Mouse (Mus musculus): ENCODE data around the gene Nmnat3. TPM values are rescaled to one million over a fixed set of nuclear protein-coding genes. Genes with fewer than 3 reads are reported as not detected.

The Nmnat3 gene
- polyA plus RNA-seq, 1 experiment from 2014 or later: 24.5 TPM

DNA sequence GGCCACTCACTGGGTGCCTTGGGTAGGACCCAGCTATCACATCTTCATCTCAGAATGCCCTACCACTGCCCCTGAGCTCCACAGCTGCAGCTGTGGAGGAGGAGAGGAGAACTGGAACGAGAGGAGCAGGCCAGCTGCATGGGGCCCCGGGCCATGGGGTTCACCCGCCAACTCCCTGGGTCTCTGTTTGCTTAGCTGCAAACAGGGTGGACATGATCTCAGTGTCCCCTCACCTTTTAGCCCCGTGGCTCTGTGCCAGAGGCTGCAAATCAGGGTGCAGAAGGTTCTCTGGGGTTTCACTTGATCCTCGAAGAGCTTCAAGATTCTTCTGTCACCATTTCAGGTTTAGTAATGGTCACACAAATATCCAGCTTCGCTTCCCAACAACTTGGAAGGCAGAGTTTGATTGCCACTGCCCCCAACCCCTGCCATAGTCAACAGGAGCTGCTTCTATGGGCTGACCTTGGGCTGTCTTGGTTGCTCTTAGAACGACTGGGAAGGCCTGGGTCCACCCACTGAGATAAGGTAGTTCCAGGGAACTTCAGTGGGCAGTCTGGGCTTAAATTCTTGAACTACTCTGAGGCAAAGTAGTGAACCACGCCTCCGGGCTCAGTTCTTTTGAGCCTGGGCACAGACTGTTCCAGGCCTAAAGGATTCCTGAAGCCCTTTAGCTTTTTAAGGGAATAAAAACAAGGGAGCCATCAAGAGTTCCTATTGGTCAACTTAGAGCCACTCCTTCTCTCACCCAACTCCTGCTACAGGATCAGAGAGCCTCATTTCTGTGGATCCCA, 158.3 kb downstream of the Nmnat3 start:
- no peak overlapping the region for H3K9ac ChIP-seq (ENCODE audit: low read depth, low read length)
- 50% methylated on average over 9 of the region's 9 CpGs for WGBS (ENCODE audit: insufficient replicate concordance)
- H3K27me3 ChIP-seq (ENCODE audit: control insufficient read depth, insufficient read depth, low read depth, low read length): no peaks in the 10 kb centered on the region
- H3K4me3 ChIP-seq (ENCODE audit: low read depth, low read length): no peak overlapping the region
- no peaks in the 10 kb centered on the region; the same call in 1 of the 2 replicates for H3K36me3 ChIP-seq (ENCODE audit: control insufficient read depth, insufficient read depth)
- no peak overlapping the region for H3K4me2 ChIP-seq (ENCODE audit: low read depth, low read length)
- H3K4me1 ChIP-seq (ENCODE audit: control insufficient read depth, low read depth, low read length): no peaks in the 10 kb centered on the region; the same call in none of the 2 replicates
- no peaks in the 10 kb centered on the region for H3K9me3 ChIP-seq (replicated peaks; ENCODE audit: control insufficient read depth, low read length)
- H3K27ac ChIP-seq (ENCODE audit: low read length): no peak overlapping the region
- ATAC-seq (ENCODE audit: low read depth): peak; percentile 76

DNA sequence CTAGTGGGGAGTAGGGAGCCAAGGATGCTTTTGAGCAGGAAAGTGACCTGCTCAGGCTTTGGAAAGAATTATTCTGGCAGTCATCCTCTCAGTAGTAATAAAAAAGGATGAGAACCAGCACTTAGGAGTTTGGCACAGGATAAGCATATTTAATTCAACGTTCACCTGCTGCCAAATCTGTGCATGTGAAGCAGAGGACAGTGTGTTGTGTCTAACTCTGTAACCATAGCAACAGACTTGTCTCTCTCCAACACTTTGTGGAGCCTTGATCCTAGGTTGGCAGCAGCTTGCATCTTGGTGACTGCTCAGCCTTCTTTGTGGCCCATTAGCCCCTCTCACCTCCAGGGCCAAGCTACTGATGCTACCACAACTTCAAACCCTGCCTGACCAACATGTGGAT, 163.7 kb downstream of the Nmnat3 start:
- Histone ChIP-seq H3K4me2 (ENCODE audit: low read depth, low read length) (no peak overlapping the region), H3K4me3 (ENCODE audit: low read depth, low read length) (no peak overlapping the region), H3K36me3 (ENCODE audit: control insufficient read depth, insufficient read depth) (no peaks in the 10 kb centered on the region), H3K27ac (ENCODE audit: low read length) (no peak overlapping the region), H3K4me1 (ENCODE audit: control insufficient read depth, low read depth, low read length) (no peaks in the 10 kb centered on the region), H3K27me3 (ENCODE audit: control insufficient read depth, insufficient read depth, low read depth, low read length) (no peaks in the 10 kb centered on the region), H3K9ac (ENCODE audit: low read depth, low read length) (no peak overlapping the region), H3K9me3 (replicated peaks; ENCODE audit: control insufficient read depth, low read length) (no peaks in the 10 kb centered on the region)
- WGBS (ENCODE audit: insufficient replicate concordance): 30% methylated on average over 1 of the region's 1 CpGs
- ATAC-seq (ENCODE audit: low read depth): no peak

DNA sequence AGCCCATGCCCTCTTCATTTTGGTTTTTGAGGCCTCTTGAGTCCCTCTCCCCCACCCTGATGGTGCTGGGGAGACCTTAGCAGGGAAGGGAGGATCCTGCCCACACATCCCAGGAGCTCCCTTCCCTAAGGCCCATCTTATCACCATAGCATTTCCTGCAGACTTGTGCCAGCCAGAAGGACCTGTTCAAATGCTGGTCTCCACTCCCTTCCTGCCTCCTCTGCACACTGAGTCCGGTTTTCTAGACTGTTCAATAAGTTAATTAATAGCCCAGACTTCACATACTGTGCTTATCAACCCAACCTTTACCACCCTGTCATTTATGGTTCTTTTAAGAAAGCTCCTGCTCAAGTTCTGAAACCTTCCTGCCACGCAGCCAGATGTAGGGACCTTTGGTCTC, 179.5 kb downstream of the Nmnat3 start:
- no peak overlapping the region for H3K27ac ChIP-seq (ENCODE audit: low read length)
- 32% methylated on average over 2 of the region's 2 CpGs for WGBS (ENCODE audit: insufficient replicate concordance)

More for the DNA sequence above, 179.5 kb downstream of the Nmnat3 start:
- no peaks in the 10 kb centered on the region for H3K36me3 ChIP-seq (ENCODE audit: control insufficient read depth, insufficient read depth)
- no peaks in the 10 kb centered on the region for H3K4me1 ChIP-seq (ENCODE audit: control insufficient read depth, low read depth, low read length)
- H3K9me3 ChIP-seq (replicated peaks; ENCODE audit: control insufficient read depth, low read length): no peaks in the 10 kb centered on the region
- H3K27me3 ChIP-seq (ENCODE audit: control insufficient read depth, insufficient read depth, low read depth, low read length): no peaks in the 10 kb centered on the region
- no peak for ATAC-seq (ENCODE audit: low read depth)
- no peak overlapping the region for H3K4me3 ChIP-seq (ENCODE audit: low read depth, low read length)
- no peak overlapping the region for H3K4me2 ChIP-seq (ENCODE audit: low read depth, low read length)
- H3K9ac ChIP-seq (ENCODE audit: low read depth, low read length): no peak overlapping the region

Other genes starting within 250 kb of the Nmnat3 start
- gene Rbp1, start 135.5 kb downstream of the Nmnat3 start, polyA plus RNA-seq (2015; fragmentation: Nextera tagmentation; extraction: Ambion mirVana): 45.1 and 47.3 TPM in 2 replicates
- 55.2 and 99.5 TPM in 2 replicates for gene Rbp2, start 198.7 kb downstream of the Nmnat3 start, polyA plus RNA-seq (2015; fragmentation: Nextera tagmentation; extraction: Ambion mirVana)

Data from liver, embryonic 16.5 days (tissue).